Mouse (Mus musculus): ENCODE data around the gene Clic3. TPM values are rescaled to one million over a fixed set of nuclear protein-coding genes. Genes with fewer than 3 reads are reported as not detected.

Gene Clic3
- polyA plus RNA-seq, 1 experiment: not detected

- Histone ChIP-seq H3K27ac (ENCODE audit: insufficient read depth, low read depth, low read length) (no peak overlapping the region), H3K4me1 (ENCODE audit: control insufficient read depth, insufficient read depth, low read length) (peaks cover 22% of the 10 kb centered on the region), H3K4me3 (ENCODE audit: insufficient read depth, low read depth, low read length) (no peak overlapping the region)
- 75% methylated on average over 2 of the region's 2 CpGs for WGBS
- no peak for TF ChIP-seq CTCF (IDR thresholded peaks at IDR 0.05; ENCODE audit: insufficient read depth, low read depth, low read length)
- no peak for TF ChIP-seq POLR2A (IDR thresholded peaks at IDR 0.05; ENCODE audit: insufficient read depth, low read depth, low read length)
Measured at GRCm38 (mm10) chr2:25472550-25472949, 15.9 kb downstream of the Clic3 start.

- no peak overlapping the region for H3K4me3 ChIP-seq (ENCODE audit: insufficient read depth, low read depth, low read length)
- H3K27ac ChIP-seq (ENCODE audit: insufficient read depth, low read depth, low read length): no peak overlapping the region
- 93% methylated on average over 8 of the region's 8 CpGs for WGBS
- no peak for TF ChIP-seq POLR2A (IDR thresholded peaks at IDR 0.05; ENCODE audit: insufficient read depth, low read depth, low read length)
- no peak for TF ChIP-seq CTCF (IDR thresholded peaks at IDR 0.05; ENCODE audit: insufficient read depth, low read depth, low read length)
- peaks cover 3% of the 10 kb centered on the region; the same call in 1 of the 2 replicates for H3K4me1 ChIP-seq (ENCODE audit: control insufficient read depth, insufficient read depth, low read length)
Measured at GRCm38 (mm10) chr2:25477541-25477940, 20.9 kb downstream of the Clic3 start.

GRCm38 (mm10) chr2:25477967-25478675 is 21.5 kb downstream of the Clic3 start:
- Histone ChIP-seq H3K4me3 (ENCODE audit: insufficient read depth, low read depth, low read length) (no peak overlapping the region), H3K4me1 (ENCODE audit: control insufficient read depth, insufficient read depth, low read length) (peaks cover 3% of the 10 kb centered on the region; the same call in 1 of the 2 replicates), H3K27ac (ENCODE audit: insufficient read depth, low read depth, low read length) (no peak overlapping the region)
- WGBS: 76% methylated on average over 3 of the region's 3 CpGs
- TF ChIP-seq CTCF (IDR thresholded peaks at IDR 0.05; ENCODE audit: insufficient read depth, low read depth, low read length): no peak
- no peak for TF ChIP-seq POLR2A (IDR thresholded peaks at IDR 0.05; ENCODE audit: insufficient read depth, low read depth, low read length)

- Histone ChIP-seq H3K27ac (ENCODE audit: insufficient read depth, low read depth, low read length) (no peak overlapping the region), H3K4me1 (ENCODE audit: control insufficient read depth, insufficient read depth, low read length) (peaks cover under 1% of the 10 kb centered on the region; the same call in 1 of the 2 replicates), H3K4me3 (ENCODE audit: insufficient read depth, low read depth, low read length) (no peak overlapping the region)
- 66% methylated on average over 10 of the region's 10 CpGs for WGBS
- TF ChIP-seq CTCF (IDR thresholded peaks at IDR 0.05; ENCODE audit: insufficient read depth, low read depth, low read length): no peak
- no peak for TF ChIP-seq POLR2A (IDR thresholded peaks at IDR 0.05; ENCODE audit: insufficient read depth, low read depth, low read length)
Measured at GRCm38 (mm10) chr2:25479551-25480311, 23.1 kb downstream of the Clic3 start.

- Histone ChIP-seq H3K27ac (ENCODE audit: insufficient read depth, low read depth, low read length) (no peak overlapping the region), H3K4me1 (ENCODE audit: control insufficient read depth, insufficient read depth, low read length) (peaks cover 4% of the 10 kb centered on the region; the same call in 1 of the 2 replicates)
Measured at GRCm38 (mm10) chr2:25480541-25480940, 23.9 kb downstream of the Clic3 start.

GRCm38 (mm10) chr2:25482969-25483368 is 26.3 kb downstream of the Clic3 start:
- Histone ChIP-seq H3K4me1 (ENCODE audit: control insufficient read depth, insufficient read depth, low read length) (0 out of 2 replicates have a peak, but pooled peaks cover 4% of the 10 kb centered on the region), H3K27ac (ENCODE audit: insufficient read depth, low read depth, low read length) (no peak overlapping the region), H3K4me3 (ENCODE audit: insufficient read depth, low read depth, low read length) (no peak overlapping the region)
- no peak for TF ChIP-seq CTCF (IDR thresholded peaks at IDR 0.05; ENCODE audit: insufficient read depth, low read depth, low read length)
- WGBS: 36% methylated on average over 7 of the region's 7 CpGs

More at GRCm38 (mm10) chr2:25480541-25480940, 23.9 kb downstream of the Clic3 start:
- H3K4me3 ChIP-seq (ENCODE audit: insufficient read depth, low read depth, low read length): no peak overlapping the region
- no peak for TF ChIP-seq CTCF (IDR thresholded peaks at IDR 0.05; ENCODE audit: insufficient read depth, low read depth, low read length)
- no peak for TF ChIP-seq POLR2A (IDR thresholded peaks at IDR 0.05; ENCODE audit: insufficient read depth, low read depth, low read length)
- 97% methylated on average over 1 of the region's 1 CpGs for WGBS

GRCm38 (mm10) chr2:25484901-25485647 is 28.4 kb downstream of the Clic3 start:
- 0 out of 2 replicates have a peak, but pooled peaks cover 4% of the 10 kb centered on the region for H3K4me1 ChIP-seq (ENCODE audit: control insufficient read depth, insufficient read depth, low read length)

GRCm38 (mm10) chr2:25487965-25488670 is 31.5 kb downstream of the Clic3 start:
- Histone ChIP-seq H3K4me3 (ENCODE audit: insufficient read depth, low read depth, low read length) (no peak overlapping the region), H3K27ac (ENCODE audit: insufficient read depth, low read depth, low read length) (no peak overlapping the region), H3K4me1 (ENCODE audit: control insufficient read depth, insufficient read depth, low read length) (0 out of 2 replicates have a peak, but pooled peaks cover 4% of the 10 kb centered on the region)
- TF ChIP-seq POLR2A (IDR thresholded peaks at IDR 0.05; ENCODE audit: insufficient read depth, low read depth, low read length) (no peak), CTCF (IDR thresholded peaks at IDR 0.05; ENCODE audit: insufficient read depth, low read depth, low read length) (no peak)
- 81% methylated on average over 6 of the region's 6 CpGs for WGBS

More at GRCm38 (mm10) chr2:25484901-25485647, 28.4 kb downstream of the Clic3 start:
- no peak overlapping the region for H3K4me3 ChIP-seq (ENCODE audit: insufficient read depth, low read depth, low read length)
- H3K27ac ChIP-seq (ENCODE audit: insufficient read depth, low read depth, low read length): no peak overlapping the region
- TF ChIP-seq POLR2A (IDR thresholded peaks at IDR 0.05; ENCODE audit: insufficient read depth, low read depth, low read length): no peak
- no peak for TF ChIP-seq CTCF (IDR thresholded peaks at IDR 0.05; ENCODE audit: insufficient read depth, low read depth, low read length)
- WGBS: 78% methylated on average over 11 of the region's 11 CpGs
